Mouse (Mus musculus) C2C12 (cell line): ENCODE data around the gene Mafg.

Experiments
- CEBPB ChIP-seq: IDR thresholded peaks from one replicate; pipeline ENCODE4 v1.6.1; 2011; ENCODE audit warnings: low read depth, mild to moderate bottlenecking, control low read depth, moderate library complexity
- CTCF ChIP-seq: IDR thresholded peaks from one replicate; pipeline ENCODE4 v1.5.1; 2011; ENCODE audit not compliant: control insufficient read depth, insufficient read depth, insufficient read length
- FOSL1 ChIP-seq: IDR thresholded peaks from one replicate; pipeline ENCODE4 v1.8.0; 2011; ENCODE audit warnings: mild to moderate bottlenecking, low read length; ENCODE audit not compliant: poor library complexity, insufficient read depth, severe bottlenecking
- MAX ChIP-seq: IDR thresholded peaks from one replicate; pipeline ENCODE4 v1.6.1; 2011; ENCODE audit warnings: mild to moderate bottlenecking, control low read depth
- MYOD1 ChIP-seq: IDR thresholded peaks from one replicate; pipeline ENCODE4 v1.6.1; 2011; ENCODE audit warnings: low read depth; ENCODE audit not compliant: control insufficient read depth, insufficient read length
- MYOG ChIP-seq: IDR thresholded peaks from one replicate; pipeline ENCODE4 v1.6.1; 2011; ENCODE audit not compliant: control insufficient read depth, insufficient read length; ENCODE audit errors: extremely low read depth
- USF1 ChIP-seq: IDR thresholded peaks from one replicate; pipeline ENCODE4 v1.6.1; 2011; ENCODE audit warnings: low read depth, mild to moderate bottlenecking, control low read depth, moderate library complexity

- no peak for TF ChIP-seq CTCF
- TF ChIP-seq FOSL1, result no peak
- no peak for TF ChIP-seq MAX
- no peak for TF ChIP-seq CEBPB
- no peak for TF ChIP-seq USF1
- no peak for TF ChIP-seq MYOD1
- TF ChIP-seq MYOG, result no peak
Measured at GRCm38 (mm10) chr11:120580190-120580589, 53.2 kb downstream of the Mafg start.
